Mouse (Mus musculus) MEL-GATA-1-ER (cell line): Measurements from ENCODE around the gene Akp3.
A peak's percentile ranks its signal among the peaks of the same experiment; 100 is the strongest.

Experiments
- DNase-seq: peaks from one replicate; pipeline ENCODE4 v3.0.0-alpha.2; 2012; ENCODE audit warnings: low read depth; ENCODE audit errors: extremely low read depth

Gene Akp3

GRCm38 (mm10) chr1:87124673-87125072, at the start of gene Akp3:
Gene Akp3 (plus strand): TSS chr1:87124973.
- DNase-seq: no peak

DNA sequence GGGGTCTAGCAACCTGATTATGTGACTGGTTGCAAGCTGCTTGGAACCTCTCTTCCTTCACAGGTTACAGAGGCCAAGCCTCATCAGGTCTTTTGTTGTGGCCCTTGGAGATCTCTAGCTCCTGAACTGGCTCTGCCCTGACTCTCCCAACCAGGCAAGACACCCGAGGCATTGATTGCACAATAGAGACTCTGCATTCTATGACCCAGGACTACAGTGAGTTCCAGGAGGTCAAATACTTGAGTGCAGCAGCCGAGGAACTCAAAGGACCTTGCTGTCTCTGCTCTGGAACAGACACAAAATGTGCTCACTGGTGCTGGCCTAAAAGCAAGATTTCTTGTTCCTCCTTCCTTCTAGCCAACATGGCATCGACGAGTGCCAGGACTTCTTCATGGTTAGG, 38.6 kb upstream of the Akp3 start:
- no peak for DNase-seq

GRCm38 (mm10) chr1:87086964-87087363, 37.8 kb upstream of the Akp3 start:
- no peak for DNase-seq

DNA sequence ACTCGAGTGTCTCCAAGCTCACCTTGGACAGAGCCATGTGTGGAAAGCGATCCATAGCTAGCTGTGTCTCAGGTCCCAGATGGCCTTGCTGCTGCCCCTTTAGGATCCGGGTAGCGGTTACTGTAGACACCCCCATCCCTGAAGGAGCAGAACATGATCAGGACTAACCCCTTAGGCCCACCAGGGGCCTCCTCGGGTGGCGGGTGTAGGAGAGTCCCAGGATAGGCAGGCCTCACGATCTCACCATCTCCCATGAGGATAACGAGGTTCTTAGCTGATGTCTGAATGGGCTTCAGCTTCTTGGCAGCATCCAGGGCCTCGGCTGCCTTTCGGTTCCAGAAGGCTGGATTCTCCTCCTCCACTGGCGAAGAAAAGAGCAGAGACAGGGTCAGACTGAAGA, 35.5 kb upstream of the Akp3 start:
- DNase-seq: no peak

GRCm38 (mm10) chr1:87089828-87090227, 34.9 kb upstream of the Akp3 start, which contains the start of gene Alppl2:
Gene Alppl2 (minus strand): TSS chr1:87089928.
- DNase-seq: no peak

DNA sequence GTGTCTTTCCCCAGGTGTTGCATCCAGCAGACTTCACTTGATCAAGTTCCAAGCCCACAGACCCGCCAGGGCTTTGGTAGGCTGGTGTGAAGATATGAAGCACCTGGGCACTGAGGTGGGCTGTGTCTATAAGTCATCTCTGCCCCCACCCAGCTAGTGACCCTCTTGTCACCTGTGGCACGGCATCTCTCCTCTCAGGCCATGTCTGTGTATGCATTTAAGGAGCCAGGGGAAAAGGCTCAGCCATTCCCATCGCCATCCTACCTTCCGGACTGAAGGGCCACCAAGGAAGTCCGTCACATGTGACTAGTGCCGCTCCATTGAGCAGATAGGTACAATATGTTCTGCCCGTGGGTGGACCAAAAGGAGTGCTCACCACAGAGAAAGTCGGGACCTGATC, 29.1 kb upstream of the Akp3 start:
- no peak for DNase-seq

- peak; percentile 27 for DNase-seq
Observed at GRCm38 (mm10) chr1:87098358-87098975, 26.3 kb upstream of the Akp3 start.

GRCm38 (mm10) chr1:87101411-87101810, 23.4 kb upstream of the Akp3 start, which contains the start of gene Alpi:
Gene Alpi (minus strand): TSS chr1:87101606.
- no peak for DNase-seq

DNA sequence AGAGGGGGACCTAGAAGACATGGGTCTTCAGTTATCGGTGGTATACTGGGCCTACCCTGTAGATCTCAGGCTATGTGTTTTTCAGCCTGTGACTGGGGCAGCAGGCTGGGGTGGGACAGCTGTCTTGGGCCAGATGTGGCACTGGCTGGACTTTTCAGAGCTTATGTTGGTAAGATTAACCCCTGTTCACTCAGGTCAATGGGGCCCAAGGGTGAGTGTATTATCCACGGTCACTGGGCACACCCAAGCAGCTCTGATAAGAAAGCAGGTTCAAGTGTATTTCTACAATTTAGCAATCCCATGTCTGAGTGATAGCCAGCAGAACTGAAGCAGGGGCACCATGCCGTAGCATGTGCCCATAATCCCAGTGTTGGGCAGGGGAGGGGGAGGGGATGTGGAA, 22.7 kb upstream of the Akp3 start:
- no peak for DNase-seq

DNA sequence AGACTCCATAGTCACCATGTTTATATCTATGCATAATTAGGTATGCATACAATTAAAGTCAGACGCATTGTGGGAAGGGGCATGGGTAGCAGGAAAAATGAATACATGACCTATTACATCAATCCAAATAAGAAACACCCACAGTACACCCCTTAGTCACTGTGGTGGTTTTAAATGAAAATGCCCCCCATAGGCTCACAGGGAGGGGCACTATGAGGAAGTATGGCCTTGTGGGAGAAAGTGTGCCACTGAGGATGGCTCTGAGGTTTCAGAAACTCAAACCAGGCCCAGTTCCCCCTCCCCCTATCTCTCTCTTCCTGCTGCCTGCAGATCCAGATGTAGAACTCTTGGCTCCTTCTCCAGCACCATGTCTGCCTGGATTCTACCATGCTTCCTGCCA, 20.8 kb upstream of the Akp3 start:
- no peak for DNase-seq

DNA sequence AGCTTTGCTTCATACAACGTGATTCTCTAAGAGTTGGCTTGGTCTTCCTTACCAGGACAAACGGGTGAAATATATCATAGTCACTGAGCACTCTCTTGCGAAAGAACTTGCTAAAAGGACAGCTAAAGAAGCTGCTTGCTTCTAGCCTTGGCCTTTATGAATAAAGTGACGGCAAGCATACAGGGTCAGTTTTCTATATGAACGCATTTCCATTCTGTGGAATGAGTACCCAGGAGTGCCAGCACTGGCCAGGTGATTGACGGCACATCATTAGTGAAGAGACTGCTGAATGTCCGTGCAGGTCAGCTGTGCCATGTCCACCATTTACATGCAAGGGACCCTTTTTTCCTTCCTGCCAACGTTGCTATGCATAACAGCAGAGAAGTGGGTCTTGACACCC, 18.2 kb upstream of the Akp3 start:
- DNase-seq: no peak

- no peak for DNase-seq
Observed at GRCm38 (mm10) chr1:87108564-87108963, 16.2 kb upstream of the Akp3 start.

DNA sequence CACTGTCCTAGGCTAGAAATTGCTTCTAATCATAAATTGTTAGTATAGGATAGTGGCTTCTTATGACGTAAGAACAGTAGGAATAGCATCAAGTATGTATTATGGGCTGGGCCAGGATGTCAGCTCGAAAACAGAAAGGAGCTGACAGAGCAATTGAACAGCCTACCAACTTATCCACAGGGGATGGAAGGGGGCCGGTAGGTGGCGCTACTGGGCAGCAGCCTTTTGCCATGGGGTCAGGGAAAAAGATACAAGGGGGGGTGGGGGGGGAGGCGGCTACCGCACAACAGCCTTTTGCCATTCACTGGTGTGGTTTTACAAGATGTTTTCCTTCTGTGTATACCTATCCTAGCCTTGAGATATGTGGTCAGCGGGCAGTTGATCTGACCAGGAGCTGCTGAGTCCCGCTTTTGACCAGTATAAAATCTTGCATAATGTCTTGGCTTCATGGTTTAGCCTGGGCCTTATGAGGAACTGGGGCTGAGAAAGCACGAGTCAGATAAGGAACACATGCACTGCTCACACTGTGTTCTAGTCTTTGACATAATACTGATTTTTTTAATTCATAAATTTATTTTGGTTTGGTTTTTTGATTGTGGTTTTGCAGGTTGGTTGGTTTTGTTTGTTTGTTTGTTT, 12.9 kb upstream of the Akp3 start:
- DNase-seq: peak; percentile 29

- DNase-seq: no peak
Observed at GRCm38 (mm10) chr1:87114784-87115183, 10.0 kb upstream of the Akp3 start.

DNA sequence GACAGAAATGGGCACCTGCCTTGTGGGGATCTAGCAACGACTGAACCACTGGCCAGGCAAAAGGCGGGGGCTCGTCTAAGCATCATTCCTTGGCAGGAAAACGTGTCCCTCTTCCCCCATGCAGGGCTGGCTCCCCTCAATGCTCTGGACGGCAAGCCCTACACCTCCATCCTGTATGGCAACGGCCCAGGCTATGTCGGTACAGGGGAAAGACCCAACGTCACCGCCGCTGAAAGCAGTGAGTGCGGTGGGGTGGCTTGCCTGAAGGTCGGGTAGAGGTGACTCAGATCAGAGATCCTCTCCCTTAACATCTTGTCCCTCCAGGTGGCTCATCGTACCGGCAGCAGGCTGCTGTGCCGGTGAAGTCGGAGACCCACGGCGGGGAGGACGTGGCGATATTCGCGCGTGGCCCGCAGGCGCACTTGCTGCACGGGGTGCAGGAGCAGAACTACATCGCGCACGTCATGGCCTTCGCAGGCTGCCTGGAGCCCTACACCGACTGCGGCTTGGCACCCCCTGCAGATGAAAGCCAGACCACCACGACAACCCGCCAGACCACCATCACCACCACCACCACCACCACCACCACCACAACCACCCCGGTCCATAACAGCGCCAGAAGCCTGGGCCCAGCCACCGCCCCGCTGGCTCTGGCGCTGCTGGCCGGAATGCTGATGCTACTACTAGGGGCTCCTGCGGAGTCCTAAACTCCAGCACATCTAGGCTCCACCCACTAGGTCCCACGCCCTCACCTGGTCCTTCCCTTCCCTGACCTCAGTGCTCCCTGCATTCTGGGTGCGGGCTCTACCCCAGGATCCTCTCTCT, 2.6 kb downstream of the Akp3 start:
- no peak for DNase-seq

DNA sequence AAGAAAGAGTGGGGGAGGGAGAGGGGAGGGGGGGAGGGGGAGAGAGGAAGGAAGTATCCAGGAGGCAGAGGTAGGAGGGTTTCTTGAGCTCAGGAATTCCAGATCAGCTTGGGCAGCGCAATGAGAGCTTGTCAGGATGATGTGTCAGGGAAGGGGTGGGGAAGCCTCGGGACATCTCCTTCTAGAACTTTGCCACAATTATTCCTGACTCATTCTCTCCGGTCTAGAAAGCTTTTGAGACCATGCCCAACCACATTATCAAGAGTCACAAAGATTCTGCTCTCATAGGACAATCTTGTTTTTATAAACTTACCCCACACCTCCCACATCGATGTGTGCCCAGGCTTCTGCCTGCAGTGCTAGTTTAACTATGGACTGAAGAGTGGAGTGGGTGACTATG, 7.0 kb downstream of the Akp3 start:
- DNase-seq: no peak

DNA sequence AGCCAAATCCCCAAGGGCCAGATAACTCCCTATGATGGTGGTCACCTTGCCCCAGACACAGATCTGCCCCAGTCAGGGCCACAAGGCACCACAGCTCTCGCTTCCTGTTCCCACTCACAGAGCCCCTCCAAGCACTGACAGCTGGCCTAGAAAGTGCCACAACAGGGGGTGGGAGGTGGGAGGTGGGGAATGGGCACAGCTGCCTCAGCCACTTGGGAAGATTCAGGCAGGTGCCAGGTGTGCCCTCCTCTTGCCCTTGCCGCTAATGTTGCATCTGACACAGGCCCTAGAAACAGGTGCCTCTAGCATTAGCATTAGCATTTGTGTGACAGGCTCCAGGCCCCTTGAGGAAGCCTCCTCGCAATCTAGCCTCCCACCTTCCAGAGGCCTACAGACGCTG, 16.8 kb downstream of the Akp3 start:
- no peak for DNase-seq

GRCm38 (mm10) chr1:87142456-87142855, 17.7 kb downstream of the Akp3 start:
- no peak for DNase-seq

GRCm38 (mm10) chr1:87143141-87143540, 18.4 kb downstream of the Akp3 start:
- DNase-seq: no peak

GRCm38 (mm10) chr1:87149422-87149821, 24.6 kb downstream of the Akp3 start:
- no peak for DNase-seq

GRCm38 (mm10) chr1:87151286-87151685, 26.5 kb downstream of the Akp3 start:
- DNase-seq: no peak

- DNase-seq: no peak
Observed at GRCm38 (mm10) chr1:87153776-87154500, 29.2 kb downstream of the Akp3 start.
